Mouse (Mus musculus) erythroblast, adult 5-6 weeks (primary cell): ENCODE data around the gene Gpr152. TPM values are rescaled to one million over a fixed set of nuclear protein-coding genes. Genes with fewer than 3 reads are reported as not detected.

Experiments used
- ATAC-seq: replicated peaks from 2 replicates; pipeline ENCODE4 v1.8.0; 2016; ENCODE audit warnings: moderate number of reproducible peaks, mild to moderate bottlenecking, moderate TSS enrichment, inconsistent platforms; ENCODE audit not compliant: poor library complexity, low FRiP score, severe bottlenecking
- total RNA-seq, 2 experiments: library from RNA; stranded (forward) in 1 of 2; stranded (reverse) in 1 of 2; fragments of 150-400 nt in 1 of 2; fragments of 200-764, 138-1000 nt in 1 of 2; gene quantifications; 2 replicates each; pipeline versions ENCODE4 v1.2.3 to v1.2.4; 2015 to 2017; ENCODE audit warnings: low replicate concordance in 2 of 2

The Gpr152 gene
- total RNA-seq (2015; ENCODE audit: low replicate concordance) = not detected in 2 replicates
- not detected in 2 replicates for total RNA-seq (2017; ENCODE audit: low replicate concordance)

DNA sequence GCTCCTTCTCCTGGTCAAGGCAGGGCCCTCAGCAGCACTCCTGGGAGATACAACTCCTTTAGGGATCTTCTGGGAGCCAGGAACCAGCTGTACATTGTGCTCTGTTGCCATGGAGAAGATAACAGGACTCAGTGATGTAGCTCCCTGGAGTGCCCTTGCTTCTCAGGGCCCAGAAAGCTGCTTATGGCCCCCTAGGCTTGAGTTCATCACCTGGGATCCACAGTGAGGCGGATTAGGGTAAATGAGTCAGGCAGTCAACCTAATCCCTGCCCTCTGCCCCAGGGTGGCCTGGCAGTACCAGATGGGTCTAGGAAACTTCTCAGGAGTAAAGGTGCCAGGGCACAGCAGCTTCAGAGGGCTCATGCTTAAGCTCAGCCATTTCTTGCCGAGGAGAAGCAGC lies at the start of gene Gpr152:
Gpr152 (plus strand) TSS at position 342 of the 400 bp plus-strand sequence.
- ATAC-seq = no peak

DNA sequence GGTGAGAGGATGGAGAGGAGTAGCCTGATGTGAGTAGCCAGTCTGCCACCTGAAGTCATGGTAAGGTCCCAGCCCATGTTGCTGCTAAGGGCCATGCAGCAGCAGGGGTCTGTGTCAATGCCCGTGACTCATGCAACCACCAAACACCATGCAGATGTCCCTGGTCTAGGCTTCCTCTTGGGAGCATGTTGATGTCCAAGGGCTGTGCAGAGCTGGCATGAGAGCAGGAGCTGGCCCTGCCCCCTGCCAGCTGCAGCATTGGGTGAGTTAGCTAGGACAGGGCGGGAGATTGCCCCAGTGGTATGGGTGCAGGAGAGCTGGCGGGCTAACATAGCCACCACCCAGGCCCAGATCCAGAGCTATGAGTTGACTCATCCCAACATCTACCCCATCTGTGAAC lies 49.1 kb upstream of the Gpr152 start:
- no peak for ATAC-seq

GRCm38 (mm10) chr19:4091383-4091782 lies 48.2 kb upstream of the Gpr152 start:
- ATAC-seq = no peak

- ATAC-seq = no peak
Observed at GRCm38 (mm10) chr19:4092750-4093149, 46.8 kb upstream of the Gpr152 start.

DNA sequence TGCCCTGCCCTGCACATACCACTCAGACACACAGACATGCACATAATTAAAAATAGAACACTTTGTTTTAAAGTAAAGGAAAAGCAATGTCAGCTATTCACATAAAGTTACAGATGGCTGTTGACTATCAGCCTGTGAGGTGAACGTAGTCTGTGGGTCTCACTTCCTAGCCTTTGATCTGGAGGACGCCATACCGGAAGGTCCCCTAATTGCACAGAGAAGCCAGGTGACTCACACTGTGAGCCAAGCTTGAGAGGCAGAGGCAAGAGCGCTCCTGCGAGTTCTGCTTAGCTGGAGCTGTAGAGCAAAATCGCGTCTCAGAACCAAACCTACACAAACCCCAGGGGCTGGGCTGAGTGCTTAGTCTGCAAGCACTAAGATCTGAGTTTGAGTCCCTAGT lies 45.8 kb upstream of the Gpr152 start:
- no peak for ATAC-seq

- ATAC-seq = no peak
Observed at GRCm38 (mm10) chr19:4094348-4094747, 45.2 kb upstream of the Gpr152 start.

DNA sequence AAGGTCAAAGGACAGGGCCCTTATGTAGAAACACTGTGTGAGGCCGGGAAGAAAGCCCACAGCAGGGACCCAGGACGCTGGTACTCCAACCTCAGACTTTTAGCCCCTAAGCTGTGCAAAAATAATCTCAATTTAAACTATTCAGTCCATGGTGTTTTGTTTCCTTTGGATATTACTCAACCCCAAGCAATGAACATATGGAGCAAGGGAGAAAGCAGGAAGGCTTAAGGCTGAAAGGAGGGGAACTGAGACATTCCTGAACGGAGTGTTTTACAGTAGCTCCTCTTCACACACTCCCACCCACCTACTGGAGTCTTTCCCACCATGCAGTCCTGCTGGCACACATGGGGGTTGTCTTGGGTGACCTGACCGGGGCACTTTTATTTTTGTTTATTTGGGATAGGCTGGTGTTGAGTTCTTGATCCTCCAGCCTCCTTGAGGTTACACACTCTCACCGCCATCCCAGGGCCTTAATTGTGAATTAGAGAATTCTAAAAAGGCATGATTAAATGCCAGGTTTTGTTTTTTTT lies 44.7 kb upstream of the Gpr152 start:
- no peak for ATAC-seq

- ATAC-seq = no peak
Observed at GRCm38 (mm10) chr19:4095802-4096201, 43.8 kb upstream of the Gpr152 start.

DNA sequence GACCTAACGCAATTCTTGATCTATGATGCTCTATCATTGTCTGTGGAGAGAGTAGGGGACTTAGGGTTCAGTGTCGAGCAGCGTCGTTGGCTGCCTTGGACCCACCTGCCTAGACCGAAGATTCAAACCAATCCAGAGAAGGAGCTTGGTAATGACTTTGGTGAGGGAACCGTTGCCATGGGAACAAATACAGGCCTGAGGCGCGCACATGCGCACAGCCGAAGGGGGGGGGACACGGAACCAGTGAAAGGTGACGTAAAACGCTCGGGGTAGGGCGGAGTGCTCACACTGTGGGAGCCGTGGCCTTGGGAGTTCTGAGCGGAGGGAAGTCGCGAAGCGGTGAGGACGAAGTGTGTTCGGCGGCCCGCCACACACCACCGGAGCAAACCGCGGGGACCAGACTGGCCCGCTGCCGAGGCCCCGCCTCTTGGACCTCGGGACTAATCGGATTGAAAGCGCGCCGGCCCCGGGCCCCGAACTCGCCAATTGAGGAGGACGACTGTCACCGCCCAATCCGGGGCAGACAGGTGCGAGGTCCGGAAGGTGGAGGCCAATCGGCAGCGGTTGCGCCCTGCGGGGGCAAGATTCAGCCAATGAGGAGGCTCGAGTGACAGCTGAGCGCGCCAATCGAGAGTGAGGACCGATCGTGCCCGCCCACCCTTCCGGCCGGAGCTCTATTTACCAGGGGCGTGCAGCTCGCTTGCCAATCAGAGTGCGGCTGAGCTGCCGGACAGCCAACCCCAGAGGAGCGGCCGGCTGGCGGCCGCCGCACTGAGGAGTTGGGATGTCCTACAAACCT lies 42.7 kb upstream of the Gpr152 start, which contains the start of gene Cdk2ap2:
Cdk2ap2 (plus strand) TSS at position 541 of the 799 bp plus-strand sequence.
- ATAC-seq = peak; percentile 75

DNA sequence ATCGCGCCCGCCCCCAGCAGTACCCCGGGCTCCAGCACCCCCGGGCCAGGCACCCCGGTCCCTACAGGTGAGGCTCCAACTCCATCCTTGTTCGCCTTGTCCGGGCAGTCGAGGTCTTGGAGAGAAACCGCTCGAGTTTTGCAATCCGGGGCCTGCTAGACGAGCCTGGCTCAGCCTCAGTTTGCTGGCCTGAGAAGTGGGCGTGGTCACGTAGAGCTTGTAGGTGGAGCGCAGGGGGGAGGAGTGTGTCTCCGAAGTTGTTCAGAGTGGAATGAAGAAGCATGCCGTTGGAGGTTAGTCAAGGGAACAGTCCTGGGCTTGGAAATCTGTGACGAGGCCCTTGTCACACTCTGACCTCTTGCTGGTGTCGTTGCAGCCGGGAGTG lies 42.2 kb upstream of the Gpr152 start:
- peak; percentile 62 for ATAC-seq

GRCm38 (mm10) chr19:4098426-4098825 lies 41.2 kb upstream of the Gpr152 start:
- no peak for ATAC-seq

DNA sequence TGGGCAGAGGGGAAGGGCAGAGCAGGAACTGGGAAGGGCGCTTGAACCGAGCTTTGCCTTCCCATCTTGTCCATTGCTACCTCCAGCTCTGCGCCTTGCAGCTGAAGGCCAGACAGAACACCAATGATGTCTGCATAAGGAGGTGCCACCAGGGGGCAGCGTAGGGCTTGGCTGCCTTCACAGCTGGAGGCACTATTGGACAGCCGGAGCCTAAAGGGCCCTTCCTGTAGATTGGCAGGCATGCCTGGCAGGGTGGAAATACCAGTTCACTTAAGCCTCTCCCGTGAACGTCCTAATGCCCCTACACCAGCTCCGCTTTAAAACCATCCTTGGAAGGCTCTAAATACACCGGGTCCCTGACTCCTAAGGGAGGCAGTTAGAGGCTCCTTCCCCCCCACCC lies 40.5 kb upstream of the Gpr152 start:
- peak; percentile 58 for ATAC-seq

- ATAC-seq = peak; percentile 34
Observed at GRCm38 (mm10) chr19:4099837-4100717, 39.5 kb upstream of the Gpr152 start, which contains the start of gene Pitpnm1. TSS of gene Pitpnm1 (plus strand) at chr19:4099998.

- no peak for ATAC-seq
Observed at GRCm38 (mm10) chr19:4100718-4101261, 38.8 kb upstream of the Gpr152 start.

DNA sequence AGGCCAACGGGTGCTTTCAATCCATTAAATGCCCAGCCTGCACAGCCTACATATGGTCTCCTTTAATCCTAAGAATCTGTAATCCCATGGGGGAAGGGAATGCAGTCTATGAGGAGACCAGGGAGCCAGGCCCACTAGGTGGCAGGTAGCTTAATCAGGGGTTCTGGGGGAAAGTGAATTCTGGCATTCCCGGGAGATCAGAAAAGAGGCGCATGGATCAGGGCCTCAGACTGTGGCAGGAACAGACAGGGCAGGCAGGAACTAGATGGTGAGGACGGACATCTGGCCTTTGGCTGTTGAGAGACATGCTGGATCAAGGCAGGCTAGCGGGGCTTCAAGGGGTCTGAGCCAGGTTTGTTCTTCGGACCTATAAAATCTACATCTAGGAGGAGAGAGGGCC lies 38.1 kb upstream of the Gpr152 start:
- ATAC-seq = no peak

DNA sequence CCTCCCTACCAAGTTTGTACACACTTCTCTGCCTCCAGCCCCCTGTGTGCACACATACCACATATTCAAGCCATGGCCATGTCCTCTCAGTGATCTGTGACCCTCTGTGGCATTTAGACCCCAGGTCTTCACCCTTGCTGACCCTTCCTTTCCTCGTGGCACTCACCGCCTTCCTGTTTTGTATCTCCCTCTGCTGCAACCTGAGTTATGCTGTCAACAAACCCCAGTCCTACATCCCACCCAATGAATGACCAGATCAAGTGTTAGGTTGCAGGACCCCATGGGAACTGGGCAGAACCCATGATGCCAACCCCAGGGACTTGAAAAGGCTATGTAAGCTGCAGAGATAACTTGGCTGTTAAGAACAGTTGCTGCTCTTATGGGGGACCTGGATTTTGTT lies 37.5 kb upstream of the Gpr152 start:
- ATAC-seq = no peak

DNA sequence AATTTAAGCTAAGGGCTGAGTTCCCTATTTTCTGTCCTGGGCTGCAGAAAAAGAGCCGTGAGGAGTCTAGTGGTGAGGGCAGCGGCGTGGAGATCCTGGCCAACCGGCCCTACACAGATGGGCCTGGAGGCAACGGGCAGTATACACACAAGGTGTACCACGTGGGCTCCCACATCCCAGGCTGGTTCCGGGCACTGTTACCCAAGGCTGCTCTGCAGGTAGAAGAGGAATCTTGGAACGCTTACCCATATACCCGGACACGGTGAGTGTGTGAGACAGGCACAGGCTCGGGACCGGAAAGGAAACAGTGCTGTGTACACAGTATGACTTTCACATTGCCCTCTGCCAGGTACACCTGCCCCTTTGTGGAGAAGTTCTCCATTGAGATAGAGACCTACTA lies 37.0 kb upstream of the Gpr152 start:
- ATAC-seq = no peak

- no peak for ATAC-seq
Observed at GRCm38 (mm10) chr19:4103294-4103693, 36.3 kb upstream of the Gpr152 start.

DNA sequence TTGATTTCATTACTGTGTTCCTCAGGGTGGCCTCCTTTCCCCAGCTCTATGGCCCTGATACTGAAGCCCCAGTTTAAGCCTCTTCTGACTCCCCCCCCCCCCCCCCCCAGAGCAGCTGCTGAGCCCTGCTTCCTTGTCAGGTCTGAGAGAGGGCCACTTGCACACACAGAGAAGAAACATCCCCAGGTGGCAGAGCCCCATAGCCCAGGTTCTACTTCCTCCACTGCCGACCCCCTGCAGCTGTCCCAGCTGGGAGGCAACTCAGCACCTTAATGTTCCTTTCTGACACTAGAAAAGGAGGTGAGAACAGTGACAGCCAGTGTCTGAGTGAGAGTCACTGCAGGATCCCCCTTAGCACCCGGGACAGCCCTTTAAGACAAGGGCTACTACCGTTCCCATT lies 35.8 kb upstream of the Gpr152 start:
- ATAC-seq = no peak

- no peak for ATAC-seq
Observed at GRCm38 (mm10) chr19:4104675-4105194, 34.9 kb upstream of the Gpr152 start.
